Mouse (Mus musculus): ENCODE results near the gene Rnase1.

GRCm38 (mm10) chr14:51103217-51103616 is 43.4 kb downstream of the Rnase1 start:
- TF ChIP-seq CTCF (IDR thresholded peaks at IDR 0.05; ENCODE audit: low read depth), result peak; percentile 93
- TF ChIP-seq EP300 (IDR thresholded peaks at IDR 0.05; ENCODE audit: low read depth), result no peak

Data from liver, postnatal 0 days (tissue).